Mouse (Mus musculus) intestine, postnatal 0 days (tissue): ENCODE data around the gene Cntn4. TPM values are rescaled to one million over a fixed set of nuclear protein-coding genes. Genes with fewer than 3 reads are reported as not detected.

Experiments
- ATAC-seq: fragments of 200-750 bp; cut with Nextera tagmentation; 2 replicates; pipeline ENCODE4 v1.8.0; 2017; ENCODE audit warnings: mild to moderate bottlenecking, moderate TSS enrichment, moderate library complexity
- H3K27ac ChIP-seq: fragments of 300-500 bp; sonication (generic); 2 replicates; pipeline ENCODE4 v1.5.1; 2014; ENCODE audit warnings: mild to moderate bottlenecking, low read depth, low read length, moderate library complexity
- H3K27me3 ChIP-seq: fragments of 300-500 bp; sonication (generic); replicated peaks from 2 replicates; pipeline ENCODE4 v1.6.1; 2014; ENCODE audit warnings: low read length, mixed read lengths; ENCODE audit not compliant: control insufficient read depth, insufficient read depth
- H3K36me3 ChIP-seq: fragments of 300-500 bp; sonication (generic); 2 replicates; pipeline ENCODE4 v1.6.1; 2014; ENCODE audit warnings: mild to moderate bottlenecking, moderate library complexity; ENCODE audit not compliant: control insufficient read depth, insufficient read depth
- H3K4me1 ChIP-seq: fragments of 300-500 bp; sonication (generic); replicated peaks from 2 replicates; pipeline ENCODE4 v1.6.1; 2014; ENCODE audit warnings: antibody characterized with exemption, low read length, mixed read lengths; ENCODE audit not compliant: control insufficient read depth, insufficient read depth
- H3K4me2 ChIP-seq: fragments of 300-500 bp; sonication (generic); replicated peaks from 2 replicates; pipeline ENCODE4 v1.6.1; 2014; ENCODE audit warnings: low read depth, mild to moderate bottlenecking, moderate library complexity
- H3K4me3 ChIP-seq: fragments of 300-500 bp; sonication (generic); 2 replicates; pipeline ENCODE4 v1.5.1; 2014; ENCODE audit warnings: low read depth, low read length
- H3K9ac ChIP-seq: fragments of 300-500 bp; sonication (generic); 2 replicates; pipeline ENCODE4 v1.6.1; 2014; ENCODE audit warnings: mild to moderate bottlenecking, low read depth, low read length
- H3K9me3 ChIP-seq: fragments of 300-500 bp; sonication (generic); 2 replicates; pipeline ENCODE4 v1.6.1; 2016; ENCODE audit warnings: mixed run types; ENCODE audit not compliant: control insufficient read depth
- CTCF ChIP-seq: sonication (generic); IDR thresholded peaks from 2 replicates; pipeline ENCODE4 v1.5.1; 2016; ENCODE audit warnings: low read depth, mild to moderate bottlenecking, control low read depth, antibody characterized with exemption, moderate library complexity
- WGBS: fragments of 180-500 bp; shearing (Covaris S2); extraction: QIAGEN DNeasy Blood & Tissue Kit; methylation state at CpG from one replicate; pipeline ENCODE4 v1.1.7; 2014; 5-methylcytosine and 5-hydroxymethylcytosine counted together
- polyA plus RNA-seq: library from polyadenylated mRNA; unstranded; fragments of >200 nt; fragmentation: Nextera tagmentation; extraction: Ambion mirVana; gene quantifications from 2 replicates; pipeline ENCODE4 v1.2.1, GENCODE M21; 2015

Cntn4 gene
- polyA plus RNA-seq, 1 experiment from 2014 or later: 0.08 TPM

GRCm38 (mm10) chr6:106466267-106467029 lies 789.0 kb downstream of the Cntn4 start:
- Histone ChIP-seq H3K9ac (no peak overlapping the region), H3K4me1 (no peaks in the 10 kb centered on the region), H3K27me3 (no peaks in the 10 kb centered on the region), H3K36me3 (no peaks in the 10 kb centered on the region), H3K9me3 (no peaks in the 10 kb centered on the region), H3K4me2 (no peak overlapping the region), H3K27ac (no peak overlapping the region), H3K4me3 (no peak overlapping the region)
- no peak for TF ChIP-seq CTCF
- 44% methylated on average over 5 of the region's 5 CpGs for WGBS
- no peak for ATAC-seq

- WGBS: 72% methylated on average over 2 of the region's 2 CpGs
- Histone ChIP-seq H3K4me3 (no peak overlapping the region), H3K27ac (no peak overlapping the region), H3K9me3 (no peaks in the 10 kb centered on the region), H3K9ac (no peak overlapping the region), H3K4me1 (no peaks in the 10 kb centered on the region), H3K4me2 (no peak overlapping the region), H3K27me3 (no peaks in the 10 kb centered on the region), H3K36me3 (no peaks in the 10 kb centered on the region)
- ATAC-seq: no peak
- no peak for TF ChIP-seq CTCF
Measured at GRCm38 (mm10) chr6:106471840-106472608, 794.6 kb downstream of the Cntn4 start.

DNA sequence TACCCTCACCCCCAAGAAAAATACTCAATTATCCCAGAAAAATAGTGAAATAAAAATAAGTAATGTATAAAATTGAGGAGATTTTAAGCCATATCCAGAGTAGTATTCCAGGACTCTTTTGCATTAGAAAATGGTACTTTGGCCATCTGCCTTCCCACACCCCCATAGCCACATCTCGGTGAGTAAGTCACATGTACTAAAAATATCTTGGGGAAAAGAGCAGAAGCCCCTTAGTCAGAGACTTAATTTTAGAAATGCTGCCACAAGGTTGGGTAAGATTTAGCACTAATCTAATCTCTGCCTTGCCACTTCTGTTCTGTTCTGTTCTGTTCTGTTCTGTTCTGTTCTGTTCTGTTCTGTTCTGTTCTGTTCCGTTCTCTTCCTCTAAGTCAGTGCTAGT lies 796.4 kb downstream of the Cntn4 start:
- no peaks in the 10 kb centered on the region for H3K9me3 ChIP-seq
- H3K9ac ChIP-seq: no peak overlapping the region
- ATAC-seq: no peak
- 92% methylated on average over 2 of the region's 2 CpGs for WGBS
- no peak overlapping the region for H3K27ac ChIP-seq
- no peak overlapping the region for H3K4me2 ChIP-seq
- no peaks in the 10 kb centered on the region for H3K27me3 ChIP-seq
- no peaks in the 10 kb centered on the region for H3K4me1 ChIP-seq
- TF ChIP-seq CTCF: no peak
- H3K36me3 ChIP-seq: no peaks in the 10 kb centered on the region
- no peak overlapping the region for H3K4me3 ChIP-seq

GRCm38 (mm10) chr6:106481533-106481932 lies 804.1 kb downstream of the Cntn4 start:
- no peak for ATAC-seq
- Histone ChIP-seq H3K4me1 (no peaks in the 10 kb centered on the region), H3K27ac (no peak overlapping the region), H3K4me3 (no peak overlapping the region), H3K27me3 (no peaks in the 10 kb centered on the region), H3K36me3 (no peaks in the 10 kb centered on the region), H3K9me3 (no peaks in the 10 kb centered on the region), H3K4me2 (no peak overlapping the region), H3K9ac (no peak overlapping the region)
- no peak for TF ChIP-seq CTCF
- 92% methylated on average over 1 of the region's 1 CpGs for WGBS

DNA sequence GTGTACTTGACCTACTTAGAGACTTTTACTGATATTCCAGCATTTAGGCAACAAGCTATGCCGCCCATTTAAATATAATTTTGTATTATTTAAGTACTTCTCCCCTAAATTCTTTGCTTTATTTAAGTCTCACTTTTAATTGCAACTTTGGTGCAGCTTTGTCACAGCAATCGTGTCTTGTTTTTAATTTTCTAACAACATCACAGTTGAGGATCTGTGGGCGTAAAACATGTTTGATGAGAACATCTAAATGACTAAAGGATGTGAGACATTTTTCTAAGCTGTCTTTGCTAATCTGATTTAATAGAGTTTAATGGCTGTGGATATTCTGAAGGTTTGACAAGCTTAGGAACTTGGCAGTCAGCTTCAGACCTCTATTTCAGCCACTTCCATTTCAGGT lies 818.8 kb downstream of the Cntn4 start:
- Histone ChIP-seq H3K27me3 (no peaks in the 10 kb centered on the region), H3K4me2 (no peak overlapping the region), H3K9me3 (no peaks in the 10 kb centered on the region), H3K9ac (no peak overlapping the region), H3K36me3 (no peaks in the 10 kb centered on the region), H3K4me3 (no peak overlapping the region), H3K4me1 (no peaks in the 10 kb centered on the region), H3K27ac (no peak overlapping the region)
- no peak for ATAC-seq
- 84% methylated on average over 3 of the region's 3 CpGs for WGBS
- TF ChIP-seq CTCF: no peak

GRCm38 (mm10) chr6:106499166-106499565 lies 821.7 kb downstream of the Cntn4 start:
- WGBS: 90% methylated on average over 3 of the region's 3 CpGs

More at GRCm38 (mm10) chr6:106499166-106499565, 821.7 kb downstream of the Cntn4 start:
- Histone ChIP-seq H3K9me3 (no peaks in the 10 kb centered on the region), H3K27ac (no peak overlapping the region), H3K4me2 (no peak overlapping the region), H3K36me3 (no peaks in the 10 kb centered on the region), H3K27me3 (no peaks in the 10 kb centered on the region), H3K9ac (no peak overlapping the region), H3K4me3 (no peak overlapping the region), H3K4me1 (no peaks in the 10 kb centered on the region)
- no peak for TF ChIP-seq CTCF
- ATAC-seq: no peak
